In genomic region chr9:54750215-54750981, GRCm38 (mm10) we compare ENCODE assay signal across 22 mouse cellular contexts. TPM values are rescaled to one million over a fixed set of nuclear protein-coding genes. Genes with fewer than 3 reads are reported as not detected.
DNase-seq lines count a peak whose midpoint lies in the region; ATAC-seq and TF ChIP-seq lines count a peak whose summit lies in the region.
"Had no signal": no experiment of that assay in that cellular context is flagged by ENCODE, and none has a peak within 500 bp of the region (broad histone marks: within the 10 kb centered on the region; RNA-seq: fewer than 3 reads in every experiment).

No protein-coding gene starts in this region.

- H3K4me1 ChIP-seq in forebrain, embryonic 10.5 days, result peaks cover 40% of the 10 kb centered on the region
- H3K4me1 ChIP-seq in forebrain, embryonic 12.5 days, result peaks cover 25% of the 10 kb centered on the region
- 0 out of 2 replicates have a peak, but pooled peaks cover 6% of the 10 kb centered on the region for H3K4me1 ChIP-seq in limb, embryonic 13.5 days
- peaks cover 21% of the 10 kb centered on the region for H3K4me1 ChIP-seq in limb, embryonic 10.5 days
- peaks cover 0 to 4% of the 10 kb centered on the region in 2 experiments; a peak in 2 of 4 replicates for H3K4me1 ChIP-seq in MEL (ENCODE audit: control insufficient read depth in 1 of 2, insufficient read depth in 2 of 2, low read length in 2 of 2)
- H3K4me1 ChIP-seq in embryonic facial prominence, embryonic 15.5 days, result peaks cover 8% of the 10 kb centered on the region; the same call in 1 of the 2 replicates

- H3K79me2 ChIP-seq in MEL (ENCODE audit: control insufficient read depth, insufficient read depth, low read length, poor library complexity), result no peaks in the 10 kb centered on the region

- TF ChIP-seq POLR2A in MEL (IDR thresholded peaks at IDR 0.05; ENCODE audit: control insufficient read depth in 1 of 2, insufficient read depth in 1 of 2, low read depth in 1 of 2, low read length in 2 of 2, poor library complexity in 1 of 2), result no peak

- no peak for DNase-seq in forebrain, embryonic 10.5 days (ENCODE audit: extremely low spot score, low spot score)
- no peak for DNase-seq in limb, embryonic 10.5 days (ENCODE audit: low spot score)
- DNase-seq in MEL (ENCODE audit: low read depth, low spot score), result peak; percentile 17
- no peak for DNase-seq in kidney, adult 8-10 months
- no peak for DNase-seq in T-cell, adult 2 months (ENCODE audit: low spot score)
- DNase-seq: cerebellum, adult 2 months; gastrocnemius, postnatal 36 days; heart, postnatal 10 days; kidney, adult 11 months; liver, postnatal 0 days; right cerebral cortex, postnatal 4 days; thymus, postnatal 36 days had no signal

- TF ChIP-seq RAD21 in MEL (IDR thresholded peaks at IDR 0.05; ENCODE audit: low read depth, low read length), result no peak

- WGBS in forebrain, embryonic 10.5 days, result 83% methylated on average over 7 of the region's 7 CpGs
- 84% methylated on average over 7 of the region's 7 CpGs for WGBS in forebrain, embryonic 12.5 days
- 88% methylated on average over 7 of the region's 7 CpGs for WGBS in limb, embryonic 13.5 days
- WGBS in limb, embryonic 10.5 days, result 89% methylated on average over 7 of the region's 7 CpGs
- 72% methylated on average over 7 of the region's 7 CpGs for WGBS in embryonic facial prominence, embryonic 15.5 days

- no peak overlapping the region for H3K4me3 ChIP-seq in forebrain, embryonic 10.5 days
- no peak overlapping the region for H3K4me3 ChIP-seq in forebrain, embryonic 12.5 days (replicated peaks)
- no peak overlapping the region for H3K4me3 ChIP-seq in limb, embryonic 13.5 days
- H3K4me3 ChIP-seq in limb, embryonic 10.5 days, result no peak overlapping the region
- no peak overlapping the region for H3K4me3 ChIP-seq in MEL (ENCODE audit: control insufficient read depth in 1 of 2, insufficient read depth in 1 of 2, low read depth in 2 of 2, low read length in 2 of 2)
- no peak overlapping the region for H3K4me3 ChIP-seq in embryonic facial prominence, embryonic 15.5 days (replicated peaks)
- H3K4me3 ChIP-seq: midbrain, embryonic 13.5 days; neural tube, embryonic 15.5 days had no signal

- no peak overlapping the region for H3K9ac ChIP-seq in forebrain, embryonic 12.5 days
- 0 out of 2 replicates have a peak overlapping the region, but pooled peaks have one; percentile 8 for H3K9ac ChIP-seq in limb, embryonic 13.5 days
- H3K9ac ChIP-seq in MEL (ENCODE audit: control insufficient read depth, low read depth, low read length, poor library complexity, severe bottlenecking), result no peak overlapping the region
- H3K9ac ChIP-seq in embryonic facial prominence, embryonic 15.5 days, result no peak overlapping the region
- H3K9ac ChIP-seq: liver, postnatal 0 days; midbrain, embryonic 13.5 days; neural tube, embryonic 15.5 days had no signal

- H3K36me3 ChIP-seq in forebrain, embryonic 10.5 days (replicated peaks), result no peaks in the 10 kb centered on the region
- H3K36me3 ChIP-seq in forebrain, embryonic 12.5 days (replicated peaks), result no peaks in the 10 kb centered on the region
- no peaks in the 10 kb centered on the region for H3K36me3 ChIP-seq in limb, embryonic 13.5 days
- H3K36me3 ChIP-seq in limb, embryonic 10.5 days, result no peaks in the 10 kb centered on the region
- H3K36me3 ChIP-seq in MEL (ENCODE audit: control insufficient read depth in 1 of 2, insufficient read depth in 2 of 2, low read length in 2 of 2), result no peaks in the 10 kb centered on the region
- no peaks in the 10 kb centered on the region for H3K36me3 ChIP-seq in embryonic facial prominence, embryonic 15.5 days
- H3K36me3 ChIP-seq: midbrain, embryonic 13.5 days; neural tube, embryonic 15.5 days had no signal

- peaks cover 20% of the 10 kb centered on the region for H3K27me3 ChIP-seq in forebrain, embryonic 10.5 days (ENCODE audit: poor library complexity, severe bottlenecking)
- H3K27me3 ChIP-seq in forebrain, embryonic 12.5 days, result 0 out of 2 replicates have a peak, but pooled peaks cover 1% of the 10 kb centered on the region
- H3K27me3 ChIP-seq in limb, embryonic 13.5 days, result peaks cover 22% of the 10 kb centered on the region
- peaks cover 33% of the 10 kb centered on the region for H3K27me3 ChIP-seq in limb, embryonic 10.5 days (ENCODE audit: low read depth, poor library complexity, severe bottlenecking)
- peaks cover 0 to 2% of the 10 kb centered on the region in 2 experiments; a peak in 1 of 4 replicates for H3K27me3 ChIP-seq in MEL (ENCODE audit: control insufficient read depth in 1 of 2, insufficient read depth in 2 of 2, low read length in 2 of 2)
- no peaks in the 10 kb centered on the region for H3K27me3 ChIP-seq in embryonic facial prominence, embryonic 15.5 days
- H3K27me3 ChIP-seq: neural tube, embryonic 15.5 days had no signal

- no peak for TF ChIP-seq CTCF in MEL (IDR thresholded peaks at IDR 0.05 in 2 of 3, conservative IDR thresholded peaks at IDR 0.05 in 1 of 3; ENCODE audit: control insufficient read depth in 1 of 3, insufficient read depth in 1 of 3, low read depth in 2 of 3, low read length in 3 of 3, poor library complexity in 1 of 3, severe bottlenecking in 1 of 3)

- ATAC-seq in forebrain, embryonic 12.5 days (ENCODE audit: low FRiP score), result no peak
- no peak for ATAC-seq in limb, embryonic 13.5 days (ENCODE audit: low FRiP score, low read depth)
- ATAC-seq in embryonic facial prominence, embryonic 15.5 days (ENCODE audit: insufficient number of reproducible peaks, low FRiP score, low TSS enrichment, low read depth), result peak; percentile 58; the same call in 1 of the 2 replicates
- ATAC-seq: forebrain, embryonic 14.5 days; liver, postnatal 0 days; midbrain, embryonic 13.5 days had no signal

- no peak overlapping the region for H3K4me2 ChIP-seq in forebrain, embryonic 12.5 days
- H3K4me2 ChIP-seq in limb, embryonic 13.5 days (replicated peaks), result no peak overlapping the region
- no peak overlapping the region for H3K4me2 ChIP-seq in embryonic facial prominence, embryonic 15.5 days (replicated peaks)
- H3K4me2 ChIP-seq: heart, embryonic 11.5 days; midbrain, embryonic 13.5 days; neural tube, embryonic 15.5 days had no signal

- no peaks in the 10 kb centered on the region for H3K9me3 ChIP-seq in forebrain, embryonic 10.5 days
- H3K9me3 ChIP-seq in forebrain, embryonic 12.5 days, result no peaks in the 10 kb centered on the region
- H3K9me3 ChIP-seq in limb, embryonic 13.5 days, result no peaks in the 10 kb centered on the region
- H3K9me3 ChIP-seq in limb, embryonic 10.5 days (replicated peaks), result no peaks in the 10 kb centered on the region
- no peaks in the 10 kb centered on the region for H3K9me3 ChIP-seq in MEL (replicated peaks; ENCODE audit: insufficient read depth, low read length)
- H3K9me3 ChIP-seq in embryonic facial prominence, embryonic 15.5 days (replicated peaks), result no peaks in the 10 kb centered on the region
- H3K9me3 ChIP-seq: midbrain, embryonic 13.5 days; neural tube, embryonic 15.5 days had no signal

- H3K27ac ChIP-seq in forebrain, embryonic 10.5 days, result peak overlapping the region; percentile 36; the same call in 1 of the 2 replicates
- H3K27ac ChIP-seq in forebrain, embryonic 12.5 days, result no peak overlapping the region
- no peak overlapping the region for H3K27ac ChIP-seq in limb, embryonic 13.5 days
- no peak overlapping the region for H3K27ac ChIP-seq in limb, embryonic 10.5 days
- no peak overlapping the region for H3K27ac ChIP-seq in MEL (ENCODE audit: control insufficient read depth, low read depth, low read length)
- H3K27ac ChIP-seq in embryonic facial prominence, embryonic 15.5 days (replicated peaks), result no peak overlapping the region
- H3K27ac ChIP-seq: kidney, postnatal 0 days; midbrain, embryonic 13.5 days; neural tube, embryonic 15.5 days had no signal

- no peak for TF ChIP-seq EP300 in MEL (IDR thresholded peaks at IDR 0.05; ENCODE audit: low read depth in 1 of 2, low read length in 2 of 2)

TF ChIP-seq in MEL, 35 proteins besides CTCF, POLR2A, EP300 and RAD21 (continues in another document):
- TF ChIP-seq CHD1 (IDR thresholded peaks at IDR 0.05; ENCODE audit: low read depth, low read length) (no peak), MYC (IDR thresholded peaks at IDR 0.05; ENCODE audit: low read depth, low read length) (no peak), JUND (IDR thresholded peaks at IDR 0.05; ENCODE audit: low read depth, low read length) (no peak)

RNA-seq across cellular contexts. Expression of gene Crabp1, which starts 14.2 kb away (rescaled TPM):
- 1,057 and 1,193 TPM in 2 replicates for polyA plus RNA-seq in forebrain, embryonic 10.5 days (2016; fragmentation: Nextera tagmentation; extraction: Ambion mirVana)
- 106 and 133 TPM in 2 replicates for polyA plus RNA-seq in forebrain, embryonic 12.5 days (2016; fragmentation: Nextera tagmentation; extraction: Ambion mirVana)
- 572 and 589 TPM in 2 replicates for polyA plus RNA-seq in limb, embryonic 13.5 days (2015; fragmentation: Nextera tagmentation; extraction: Ambion mirVana)
- polyA plus RNA-seq in limb, embryonic 10.5 days (2016; fragmentation: Nextera tagmentation; extraction: Ambion mirVana), result 615 and 856 TPM in 2 replicates
- not detected in 2 replicates for total RNA-seq in MEL (2012; rRNA removed)
- not detected for polyA plus RNA-seq in MEL (2012; ENCODE audit: insufficient read depth in 1 of 2, insufficient read length in 2 of 2, low read depth in 1 of 2, low replicate concordance in 2 of 2, missing spikeins in 1 of 2)
- polyA plus RNA-seq in embryonic facial prominence, embryonic 15.5 days (2015; fragmentation: Nextera tagmentation; extraction: Ambion mirVana), result 472 and 489 TPM in 2 replicates
- total RNA-seq: CH12.LX; heart, postnatal 10 days; liver, adult 2 months had no signal
- polyA plus RNA-seq: liver, adult 2 months; liver, postnatal 0 days had no signal

RNA-seq across cellular contexts. Expression of gene Wdr61, which starts 16.1 kb away (rescaled TPM):
- polyA plus RNA-seq in forebrain, embryonic 10.5 days (2016; fragmentation: Nextera tagmentation; extraction: Ambion mirVana), result 183 and 188 TPM in 2 replicates
- polyA plus RNA-seq in forebrain, embryonic 12.5 days (2016; fragmentation: Nextera tagmentation; extraction: Ambion mirVana), result 140 and 142 TPM in 2 replicates
- polyA plus RNA-seq in limb, embryonic 13.5 days (2015; fragmentation: Nextera tagmentation; extraction: Ambion mirVana), result 156 and 174 TPM in 2 replicates
- 178 and 190 TPM in 2 replicates for polyA plus RNA-seq in limb, embryonic 10.5 days (2016; fragmentation: Nextera tagmentation; extraction: Ambion mirVana)
- 209 and 217 TPM in 2 replicates for total RNA-seq in MEL (2012; rRNA removed)
- 100 to 1,000 TPM in 1 of 2 experiments, not detected in 1; 182 TPM for polyA plus RNA-seq in MEL (2012; ENCODE audit: insufficient read depth in 1 of 2, insufficient read length in 2 of 2, low read depth in 1 of 2, low replicate concordance in 2 of 2, missing spikeins in 1 of 2)
- 142 and 143 TPM in 2 replicates for polyA plus RNA-seq in embryonic facial prominence, embryonic 15.5 days (2015; fragmentation: Nextera tagmentation; extraction: Ambion mirVana)

RNA-seq across cellular contexts. Expression of gene Dnaja4, which starts 51.7 kb away (rescaled TPM):
- polyA plus RNA-seq in forebrain, embryonic 10.5 days (2016; fragmentation: Nextera tagmentation; extraction: Ambion mirVana), result 3.1 TPM in 2 replicates
- 2.8 and 3.1 TPM in 2 replicates for polyA plus RNA-seq in forebrain, embryonic 12.5 days (2016; fragmentation: Nextera tagmentation; extraction: Ambion mirVana)
- polyA plus RNA-seq in limb, embryonic 13.5 days (2015; fragmentation: Nextera tagmentation; extraction: Ambion mirVana), result 8.9 and 11.5 TPM in 2 replicates
- polyA plus RNA-seq in limb, embryonic 10.5 days (2016; fragmentation: Nextera tagmentation; extraction: Ambion mirVana), result 2.7 and 2.9 TPM in 2 replicates
- total RNA-seq in MEL (2012; rRNA removed), result 7.5 and 10.9 TPM in 2 replicates
- polyA plus RNA-seq in MEL (2012; ENCODE audit: insufficient read depth in 1 of 2, insufficient read length in 2 of 2, low read depth in 1 of 2, low replicate concordance in 2 of 2, missing spikeins in 1 of 2), result 10 to 100 TPM in 1 of 2 experiments, not detected in 1; 13.0 TPM
- 13.5 and 15.6 TPM in 2 replicates for polyA plus RNA-seq in embryonic facial prominence, embryonic 15.5 days (2015; fragmentation: Nextera tagmentation; extraction: Ambion mirVana)

Comparison
In these comparisons a context has a peak if more than half of its experiments do, and no peak if none do; other contexts are left out.
1. RNA of gene Crabp1, which starts 14.2 kb away (polyA plus RNA-seq): 1,057 to 1,193 TPM in forebrain, embryonic 10.5 days, 615 to 856 TPM in limb, embryonic 10.5 days, 572 to 589 TPM in limb, embryonic 13.5 days, 472 to 489 TPM in embryonic facial prominence, embryonic 15.5 days and 106 to 133 TPM in forebrain, embryonic 12.5 days; not detected in MEL; every median in the first group is over 100 times any median in the second.